Mouse (Mus musculus) erythroblast, embryonic 14.5 days (primary cell): ENCODE measurements around the gene Atg4d. TPM values are rescaled to one million over a fixed set of nuclear protein-coding genes. Genes with fewer than 3 reads are reported as not detected.

ENCODE experiments used
- H3K27me3 ChIP-seq: 2 replicates; pipeline ENCODE4 v1.6.1; 2012; ENCODE audit warnings: inconsistent platforms; ENCODE audit not compliant: control insufficient read depth
- H3K36me3 ChIP-seq: 2 replicates; pipeline ENCODE4 v1.6.1; 2012; ENCODE audit warnings: mild to moderate bottlenecking, inconsistent platforms; ENCODE audit not compliant: control insufficient read depth
- H3K4me1 ChIP-seq: 2 replicates; pipeline ENCODE4 v1.6.1; 2012; ENCODE audit warnings: inconsistent platforms; ENCODE audit not compliant: control insufficient read depth
- H3K4me3 ChIP-seq: replicated peaks from 2 replicates; pipeline ENCODE3; 2012; ENCODE audit warnings: moderate library complexity, mild to moderate bottlenecking, inconsistent platforms
- H3K9me3 ChIP-seq: 2 replicates; pipeline ENCODE4 v1.6.1; 2012; ENCODE audit warnings: low read length, inconsistent platforms, mixed read lengths; ENCODE audit not compliant: control insufficient read depth
- GATA1 ChIP-seq: IDR thresholded peaks from 2 replicates; pipeline ENCODE4 v1.6.1; 2012; ENCODE audit warnings: low read length, inconsistent platforms, mixed read lengths
- TAL1 ChIP-seq: IDR thresholded peaks from 3 replicates; pipeline ENCODE4 v1.6.1; 2012; ENCODE audit warnings: low read length, inconsistent platforms, mixed read lengths
- polyA plus RNA-seq: library from polyadenylated mRNA; stranded (reverse); fragments of >175 nt; gene quantifications from 2 replicates; pipeline ENCODE4 v1.2.3, GENCODE M21; 2012

Gene Atg4d
- polyA plus RNA-seq, 1 experiment = 30.2 TPM

DNA sequence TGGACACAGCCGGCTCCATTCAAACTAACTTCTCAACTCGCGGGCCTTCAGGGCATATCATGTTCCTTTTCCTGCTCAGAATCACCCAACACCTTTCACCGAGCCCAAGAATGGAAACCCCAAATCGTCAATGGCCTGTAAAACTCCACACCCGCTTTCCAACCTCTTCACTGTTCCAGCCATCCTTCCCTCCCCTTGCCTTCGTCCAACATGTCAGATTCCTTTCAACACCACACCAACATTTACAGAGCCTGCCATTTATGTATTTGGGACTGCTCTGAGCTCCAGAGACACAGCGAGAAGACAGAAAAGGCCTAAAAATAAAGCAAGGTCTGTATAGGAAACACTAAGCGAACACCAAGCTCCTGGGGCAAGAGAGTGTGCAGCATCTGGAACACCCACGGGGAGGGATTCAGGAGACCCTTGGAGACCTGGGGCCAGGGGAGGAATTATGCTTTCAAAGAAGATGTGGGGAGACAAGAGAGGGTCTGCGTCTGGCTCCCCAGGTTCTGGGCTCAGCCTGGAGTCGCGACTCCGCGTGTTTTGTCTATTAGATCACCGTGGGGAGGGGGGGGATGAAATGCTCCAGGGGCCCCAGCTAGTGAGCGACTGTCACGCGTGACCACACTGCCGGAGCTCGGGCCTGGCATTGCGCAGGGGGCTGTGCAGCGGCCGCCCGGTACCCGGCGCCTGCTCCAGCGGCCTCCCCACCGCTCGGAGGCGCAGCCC lies 26.9 kb upstream of the Atg4d start:
- Histone ChIP-seq H3K4me1 (peaks cover 63% of the 10 kb centered on the region), H3K27me3 (peaks cover 19% of the 10 kb centered on the region), H3K9me3 (peaks cover 9% of the 10 kb centered on the region), H3K36me3 (peaks cover 43% of the 10 kb centered on the region), H3K4me3 (peak overlapping the region; percentile 99)
- TF ChIP-seq GATA1 (no peak), TAL1 (no peak)

DNA sequence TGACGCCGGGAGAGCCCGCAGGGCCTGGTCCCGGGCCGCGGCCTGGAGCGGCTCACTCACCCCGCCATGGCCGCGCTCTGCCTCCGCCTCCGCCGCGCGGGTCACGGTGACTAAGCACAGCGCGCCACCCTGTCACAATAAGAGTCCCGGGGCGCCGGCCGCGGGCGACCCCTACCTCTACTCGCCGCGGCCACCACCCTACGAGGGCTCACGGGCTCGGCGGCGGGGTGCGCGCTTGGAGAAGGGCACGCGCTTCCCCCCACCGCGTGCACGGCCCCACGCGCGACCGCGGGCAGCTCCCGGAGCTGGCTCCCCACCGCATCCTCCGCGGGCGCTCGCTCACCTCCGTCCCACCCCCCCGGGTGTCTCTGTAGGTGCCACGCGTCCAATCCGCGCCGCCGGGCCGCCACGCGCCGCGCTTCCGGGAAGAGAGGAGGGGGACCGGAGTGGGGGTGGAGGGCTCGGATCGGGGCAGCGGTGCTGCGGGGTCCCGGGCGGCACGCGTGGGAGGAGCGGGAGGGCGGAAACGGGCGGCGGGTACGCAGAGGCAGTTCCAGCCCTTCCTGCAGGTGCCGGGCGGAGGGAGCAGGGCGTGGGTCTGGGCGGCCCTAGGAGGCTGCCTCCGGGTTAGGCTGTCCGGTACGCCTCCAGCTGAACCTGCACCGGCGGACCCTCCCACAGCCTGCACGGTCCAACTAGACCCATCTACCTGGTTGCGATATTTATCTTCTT lies 26.2 kb upstream of the Atg4d start, which contains the start of gene Keap1:
TSS of gene Keap1 (minus strand) at position 629 of the 732 bp plus-strand sequence.
- Histone ChIP-seq H3K4me1 (peaks cover 58% of the 10 kb centered on the region), H3K9me3 (peaks cover 16% of the 10 kb centered on the region), H3K27me3 (peaks cover 26% of the 10 kb centered on the region), H3K36me3 (peaks cover 35% of the 10 kb centered on the region), H3K4me3 (peak within 1 kb of the TSS; percentile 99)
- TF ChIP-seq GATA1 (no peak), TAL1 (no peak)

DNA sequence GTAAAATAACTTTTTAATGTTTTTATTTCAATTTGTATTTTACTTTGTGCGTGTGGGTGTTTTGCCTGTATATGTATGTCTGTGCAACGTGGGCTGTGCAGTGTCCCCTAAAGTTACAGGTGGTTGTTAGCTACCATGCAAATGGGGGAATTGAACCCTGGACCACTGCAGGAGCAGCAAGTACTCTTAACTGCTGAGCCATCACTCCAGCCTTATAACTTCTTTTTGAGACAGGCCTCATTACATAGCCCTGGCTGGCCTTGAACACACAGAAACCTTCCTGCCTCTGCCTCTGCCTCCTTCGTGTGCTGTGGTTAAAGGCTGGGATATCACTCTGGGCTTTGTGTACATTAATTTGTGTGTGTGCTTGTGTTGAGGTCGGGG lies 25.6 kb upstream of the Atg4d start:
- peaks cover 63% of the 10 kb centered on the region for H3K4me1 ChIP-seq

DNA sequence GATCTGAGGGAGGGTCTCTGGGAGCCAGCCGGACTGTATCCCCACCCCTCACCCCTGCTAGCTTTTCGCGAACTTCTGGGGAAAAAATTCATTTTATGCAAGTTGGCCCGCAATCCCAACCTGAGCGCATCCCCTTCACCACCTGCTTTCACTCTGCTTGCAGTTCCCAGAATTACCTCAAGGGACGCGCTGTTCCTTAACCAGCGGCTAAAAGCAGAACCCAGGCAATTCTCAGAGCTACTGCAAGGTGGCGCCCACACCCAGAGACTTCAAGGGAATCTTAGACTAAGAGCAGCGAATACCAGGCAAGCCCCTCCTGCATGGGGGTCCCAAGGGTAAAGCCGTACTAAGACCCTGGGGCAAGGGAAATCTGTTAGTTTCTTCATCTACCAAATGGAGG lies 23.8 kb upstream of the Atg4d start:
- peaks cover 28% of the 10 kb centered on the region for H3K9me3 ChIP-seq
- H3K4me1 ChIP-seq = peaks cover 54% of the 10 kb centered on the region
- no peak for TF ChIP-seq GATA1
- no peak for TF ChIP-seq TAL1
- peaks cover 50% of the 10 kb centered on the region for H3K27me3 ChIP-seq
- peaks cover 11% of the 10 kb centered on the region for H3K36me3 ChIP-seq
- no peak overlapping the region for H3K4me3 ChIP-seq

More for the DNA sequence above, 25.6 kb upstream of the Atg4d start:
- Histone ChIP-seq H3K27me3 (peaks cover 32% of the 10 kb centered on the region), H3K4me3 (peak overlapping the region; percentile 99), H3K9me3 (peaks cover 22% of the 10 kb centered on the region), H3K36me3 (peaks cover 30% of the 10 kb centered on the region)
- TF ChIP-seq GATA1 = no peak
- no peak for TF ChIP-seq TAL1

DNA sequence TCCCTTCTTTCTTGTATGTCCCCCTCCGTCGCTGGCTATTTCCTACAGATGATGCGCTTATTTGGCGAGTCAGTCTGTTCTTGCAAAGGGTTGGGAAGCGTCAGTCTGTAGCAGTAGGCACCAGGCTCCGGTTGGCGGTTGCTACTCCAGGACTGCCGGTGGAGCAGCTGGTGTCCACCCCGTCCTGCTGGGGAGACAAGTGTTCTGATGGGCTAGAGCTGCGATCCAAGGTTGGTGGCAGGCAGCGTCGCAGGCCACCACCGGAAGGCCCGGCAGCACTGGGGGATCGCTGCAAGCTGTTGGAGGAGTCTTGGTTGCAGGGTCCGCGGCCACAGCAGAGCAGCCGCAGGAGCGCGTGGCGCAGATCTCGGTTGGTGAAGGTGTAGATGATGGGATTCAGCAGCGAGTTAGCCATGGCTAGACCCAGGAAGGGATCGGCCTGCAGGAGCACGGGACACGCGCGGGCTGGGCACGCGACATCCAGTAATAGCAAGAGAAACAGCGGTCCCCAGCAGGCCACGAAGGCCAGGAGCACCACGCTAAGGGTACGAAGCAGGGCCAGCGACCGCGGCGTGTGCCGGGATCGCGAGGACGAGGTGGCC lies 21.2 kb upstream of the Atg4d start:
- Histone ChIP-seq H3K9me3 (peaks cover 28% of the 10 kb centered on the region), H3K36me3 (no peaks in the 10 kb centered on the region), H3K4me1 (peaks cover 43% of the 10 kb centered on the region), H3K27me3 (peaks cover 76% of the 10 kb centered on the region), H3K4me3 (no peak overlapping the region)
- TF ChIP-seq TAL1 = no peak

DNA sequence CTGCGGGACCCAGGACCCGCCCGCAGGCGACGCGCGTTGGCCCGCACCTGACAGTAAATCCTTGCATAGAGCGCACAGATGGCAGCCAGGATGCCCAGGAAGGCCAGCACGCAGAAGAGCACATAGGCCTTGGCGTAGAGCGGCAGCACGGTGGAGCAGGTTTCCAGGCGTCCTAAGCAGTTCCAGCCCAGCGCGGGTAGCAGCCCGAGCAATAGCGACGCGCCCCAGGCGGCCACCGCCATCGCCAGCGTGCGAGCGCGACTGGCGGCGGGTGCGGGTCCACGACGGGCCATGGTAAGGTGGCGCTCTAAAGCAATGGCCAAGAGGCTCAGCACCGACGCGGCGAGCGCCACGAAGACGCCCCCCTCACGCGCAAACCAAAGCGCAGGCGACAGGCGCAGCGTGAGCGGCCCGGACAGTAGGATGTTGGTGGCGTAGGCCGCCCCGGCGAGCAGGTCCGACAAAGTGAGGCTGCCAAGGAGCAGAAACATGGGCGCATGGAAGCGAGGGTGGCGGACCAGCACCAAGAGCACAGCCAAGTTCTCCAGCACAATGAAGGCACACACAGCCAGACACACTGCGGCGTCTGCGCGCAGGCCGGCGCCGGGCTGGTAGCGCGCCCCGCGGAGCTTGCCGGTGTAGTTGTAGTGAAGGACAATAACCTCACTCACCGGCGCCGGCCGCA lies 20.5 kb upstream of the Atg4d start:
- peak overlapping the region; percentile 29 for H3K4me3 ChIP-seq
- H3K27me3 ChIP-seq = peaks cover 82% of the 10 kb centered on the region
- peaks cover 28% of the 10 kb centered on the region for H3K9me3 ChIP-seq
- no peaks in the 10 kb centered on the region for H3K36me3 ChIP-seq
- peaks cover 37% of the 10 kb centered on the region for H3K4me1 ChIP-seq
- TF ChIP-seq TAL1 = no peak
- no peak for TF ChIP-seq GATA1

DNA sequence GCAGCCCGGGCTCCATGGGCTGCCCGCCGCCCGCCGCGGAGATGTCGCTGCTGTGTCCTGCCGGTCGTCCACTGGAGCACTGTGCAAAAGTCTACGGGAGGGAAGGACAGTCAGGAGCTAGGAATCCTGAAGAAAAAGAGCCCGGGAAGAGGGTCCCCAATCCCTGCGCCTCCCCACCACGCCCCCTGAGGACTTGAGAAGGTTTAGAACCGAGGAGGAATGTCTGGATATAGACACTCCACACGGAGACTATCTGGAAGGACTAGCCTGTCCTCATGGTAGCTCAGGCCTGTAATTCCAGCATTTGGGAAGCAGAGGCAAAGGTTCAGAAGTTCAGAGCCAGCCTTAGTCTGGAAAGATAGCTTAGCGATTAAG lies 20.0 kb upstream of the Atg4d start:
- Histone ChIP-seq H3K36me3 (no peaks in the 10 kb centered on the region), H3K4me1 (peaks cover 37% of the 10 kb centered on the region), H3K4me3 (no peak overlapping the region), H3K27me3 (peaks cover 87% of the 10 kb centered on the region), H3K9me3 (peaks cover 28% of the 10 kb centered on the region)
- TF ChIP-seq TAL1 (no peak), GATA1 (no peak)

DNA sequence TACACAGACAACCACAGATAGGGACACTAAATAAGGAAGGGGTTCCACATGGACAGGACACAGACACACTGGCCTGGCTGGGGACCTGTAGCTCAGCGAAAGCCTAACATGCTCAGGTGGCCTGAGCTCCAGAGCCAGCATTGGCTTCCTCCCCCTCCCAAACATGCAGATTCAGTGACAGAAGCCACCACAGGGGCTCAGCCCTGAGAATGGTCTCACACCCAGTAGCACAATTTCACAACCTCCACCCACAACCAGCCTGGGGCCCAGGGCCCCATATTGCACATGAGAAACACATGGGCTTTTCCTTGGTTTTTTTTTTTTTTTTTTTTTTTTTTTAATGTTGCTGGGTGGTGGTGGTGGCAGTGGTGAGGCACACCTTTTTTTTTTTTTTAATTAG lies 18.8 kb upstream of the Atg4d start:
- Histone ChIP-seq H3K4me3 (no peak overlapping the region), H3K36me3 (no peaks in the 10 kb centered on the region), H3K9me3 (peaks cover 28% of the 10 kb centered on the region), H3K4me1 (peaks cover 29% of the 10 kb centered on the region), H3K27me3 (peaks cover 99% of the 10 kb centered on the region)
- TF ChIP-seq GATA1 (no peak), TAL1 (no peak)

DNA sequence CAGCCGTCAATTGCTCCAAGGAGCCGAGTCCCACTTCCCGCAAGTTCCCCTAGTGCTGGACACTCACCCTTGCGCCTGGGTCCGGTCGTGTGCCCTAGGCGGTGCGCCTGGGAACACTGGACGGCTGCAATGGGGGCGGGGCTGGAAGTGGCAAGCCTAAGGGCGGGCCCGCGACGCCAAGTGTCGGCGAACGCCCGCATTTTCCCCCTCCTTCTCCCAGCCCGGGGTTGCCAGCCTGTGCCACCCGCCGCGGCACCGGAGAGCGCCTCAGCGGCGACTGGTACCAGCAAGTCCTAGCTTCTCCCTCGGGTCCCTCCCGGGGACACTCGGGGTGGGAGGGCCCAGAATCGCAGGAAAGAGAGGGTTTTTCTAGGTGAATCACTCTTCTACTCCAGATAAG lies 16.8 kb upstream of the Atg4d start, which contains the start of gene S1pr5:
TSS of gene S1pr5 (minus strand) at position 118 of the 400 bp plus-strand sequence.
- Histone ChIP-seq H3K9me3 (peaks cover 18% of the 10 kb centered on the region), H3K36me3 (no peaks in the 10 kb centered on the region), H3K4me3 (no peak within 1 kb of the TSS), H3K27me3 (peaks cover 99% of the 10 kb centered on the region), H3K4me1 (peaks cover 24% of the 10 kb centered on the region)
- TF ChIP-seq TAL1 (no peak), GATA1 (no peak)
